Mouse (Mus musculus) frontal cortex, postnatal 36 days (tissue): Measurements from ENCODE around the gene Fbln1.

Experiments used
- DNase-seq, 2 experiments: peaks; one replicate each; pipeline ENCODE4 v3.0.0; 2022; ENCODE audit warnings: low spot score in 2 of 2

Fbln1 gene

DNA sequence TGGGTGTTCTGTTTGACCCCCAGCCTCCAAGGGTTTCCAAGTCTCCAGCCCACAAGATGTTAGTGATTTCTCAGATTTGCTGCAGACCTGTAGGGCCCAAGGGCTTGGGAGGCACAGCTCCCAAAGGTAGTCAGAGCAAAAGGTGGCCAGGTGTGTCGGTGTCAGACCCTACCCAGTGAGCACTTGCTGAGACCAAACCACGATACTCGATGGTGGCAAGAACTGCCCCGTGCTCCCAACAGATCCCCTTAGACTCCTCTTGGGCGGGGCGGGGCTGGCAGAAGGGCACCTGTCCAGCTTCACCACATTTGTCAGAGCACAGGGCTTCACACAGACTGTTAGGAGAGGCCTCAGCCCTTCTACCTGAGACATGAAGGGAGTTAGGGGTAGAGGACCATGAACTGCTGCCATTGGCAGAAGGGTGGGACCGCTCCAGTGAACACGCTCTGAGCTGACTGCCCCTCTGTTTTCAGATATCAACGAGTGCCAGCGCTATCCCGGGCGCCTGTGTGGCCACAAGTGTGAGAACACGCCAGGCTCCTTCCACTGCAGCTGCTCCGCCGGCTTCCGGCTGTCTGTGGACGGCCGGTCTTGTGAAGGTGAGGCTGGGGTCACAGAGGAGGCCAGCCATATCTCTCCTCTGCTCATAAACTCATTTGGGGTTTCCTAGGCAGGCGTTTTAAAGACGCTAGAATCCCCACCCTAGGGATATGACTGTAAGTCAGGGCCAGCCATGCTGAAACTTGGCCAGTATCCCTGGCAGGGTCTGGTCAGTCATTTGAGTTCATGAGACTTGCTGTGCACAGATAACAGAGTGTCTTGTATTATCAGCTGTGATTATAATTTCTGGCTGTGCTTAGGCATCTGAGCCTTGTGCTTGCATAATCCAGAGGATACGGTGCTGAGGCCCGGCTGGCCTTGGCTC lies 33.3 kb downstream of the Fbln1 start:
- no peak for DNase-seq

DNA sequence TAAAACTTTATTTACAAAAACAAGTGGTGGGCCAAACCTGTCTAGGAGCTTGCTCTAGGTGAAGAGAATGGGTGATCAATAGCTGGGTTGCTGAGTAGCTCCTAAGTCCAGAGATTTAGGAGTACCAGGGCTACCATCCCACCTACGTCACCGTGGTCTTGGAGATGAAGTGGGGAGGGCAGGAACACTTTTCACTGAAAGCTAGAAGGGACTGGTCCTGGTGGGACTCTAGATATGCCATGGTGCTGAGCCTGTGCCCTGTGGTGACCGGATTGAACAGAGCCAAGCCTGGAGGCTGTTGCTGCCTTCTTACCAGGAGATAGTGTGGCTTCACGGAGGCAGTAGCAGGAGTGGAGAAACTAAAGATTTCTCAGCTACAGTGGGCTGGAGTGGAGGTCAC lies 34.3 kb downstream of the Fbln1 start:
- no peak for DNase-seq

DNA sequence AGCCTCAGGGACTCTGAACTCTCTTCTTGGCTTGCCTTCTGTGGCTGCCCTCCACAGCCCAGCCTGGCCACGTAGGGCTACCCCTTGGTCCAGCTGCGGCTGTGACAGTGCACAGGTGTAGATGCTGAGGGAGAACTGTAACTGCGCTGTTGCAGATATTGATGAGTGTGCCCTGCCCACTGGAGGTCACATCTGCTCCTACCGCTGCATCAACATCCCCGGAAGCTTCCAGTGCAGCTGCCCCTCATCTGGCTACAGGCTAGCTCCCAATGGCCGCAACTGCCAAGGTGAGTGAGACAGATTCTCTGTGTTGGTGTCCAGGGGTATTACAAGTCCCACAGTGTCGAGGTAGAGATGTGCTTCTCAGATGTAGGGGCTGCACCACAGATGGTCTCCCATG lies 36.1 kb downstream of the Fbln1 start:
- no peak for DNase-seq

DNA sequence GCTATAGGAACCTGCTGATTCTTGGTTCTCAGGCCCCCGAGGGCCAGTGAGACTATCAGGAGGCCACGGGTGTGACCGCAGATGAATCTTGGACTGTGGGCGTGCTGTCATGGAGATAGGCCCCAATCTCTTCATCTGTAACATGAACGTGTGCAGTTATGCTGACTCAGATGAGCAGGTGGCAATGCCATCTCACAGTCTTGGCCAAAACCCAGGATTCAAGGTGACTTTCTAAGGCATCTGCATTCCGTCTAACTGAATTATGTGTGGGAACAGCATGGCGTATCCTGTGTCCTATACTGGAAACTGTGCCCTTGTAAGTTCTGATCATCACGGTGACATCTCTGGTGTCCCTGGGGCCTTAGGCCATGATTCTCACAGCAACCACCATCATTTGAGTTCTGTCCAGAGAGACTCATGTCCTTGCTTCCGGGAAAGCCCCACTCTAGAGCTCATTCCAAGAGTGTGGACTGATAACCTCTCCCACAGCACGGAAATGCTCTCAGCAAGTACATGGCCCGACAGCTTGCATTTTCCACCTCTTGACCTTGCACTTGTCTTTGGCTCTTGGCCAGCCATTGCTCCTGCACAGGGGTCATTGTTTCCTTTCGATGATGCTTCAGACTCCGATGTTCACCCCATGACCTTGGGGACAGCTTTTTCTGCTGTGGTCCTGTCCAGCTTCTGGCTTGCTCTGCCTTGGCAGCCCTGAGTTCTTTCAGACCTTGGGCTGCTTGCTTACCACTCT lies 38.8 kb downstream of the Fbln1 start:
- DNase-seq, result no peak

DNA sequence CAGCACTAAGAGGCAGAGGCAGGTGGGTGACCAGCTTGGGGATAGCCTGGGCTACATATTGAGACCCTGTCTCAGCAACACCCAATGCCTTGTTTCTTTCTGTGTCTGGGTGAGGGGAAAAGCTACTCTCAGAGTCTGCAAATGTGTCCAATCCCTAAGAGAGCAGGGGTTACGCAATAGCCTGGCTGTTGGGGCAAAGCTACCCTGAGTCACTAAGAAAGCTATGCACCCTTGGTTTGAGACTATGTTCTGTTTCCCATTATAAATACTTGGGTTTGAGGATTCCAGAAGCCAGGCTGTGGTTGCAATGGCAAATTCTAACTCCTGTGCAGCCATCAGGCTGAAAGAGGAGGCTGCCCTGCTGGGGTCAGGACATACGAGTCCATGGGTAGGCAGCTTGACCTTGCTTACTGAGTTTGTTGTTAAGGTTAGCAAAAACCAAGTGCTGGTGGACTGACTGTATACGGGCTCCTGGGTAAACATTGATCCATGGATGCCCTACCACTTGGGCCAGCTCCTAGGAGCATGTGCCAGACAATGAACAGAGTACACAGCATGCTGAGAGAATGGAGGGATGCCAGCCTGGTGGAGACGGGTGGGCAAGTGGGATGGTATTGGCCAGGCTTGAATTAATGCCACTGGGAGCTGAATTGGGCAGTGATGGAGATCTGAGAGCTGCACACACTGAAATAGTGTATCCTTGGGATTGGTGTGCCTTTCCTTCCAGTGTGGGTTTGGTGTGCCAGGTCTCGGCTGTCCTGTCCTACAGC lies 39.7 kb downstream of the Fbln1 start:
- DNase-seq, result no peak

DNA sequence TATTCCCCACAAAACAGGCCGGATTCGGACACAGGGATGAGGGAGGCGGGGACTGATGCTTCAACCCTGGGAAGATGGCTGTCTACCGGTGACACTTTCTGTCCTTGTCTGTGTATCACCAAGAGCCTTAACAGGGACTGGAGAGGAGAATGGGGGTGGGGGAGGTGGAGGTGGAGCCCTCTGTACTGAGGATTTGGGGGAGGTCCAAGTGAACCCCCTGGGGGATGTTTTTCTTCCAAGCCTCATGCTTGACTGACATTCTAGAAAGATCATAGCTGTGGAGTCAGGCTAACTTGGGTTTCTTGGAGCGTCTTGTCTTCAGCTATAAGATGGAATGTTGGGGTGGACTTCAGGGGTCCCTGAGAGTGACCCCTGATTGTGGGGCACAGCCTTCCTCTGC lies 40.3 kb downstream of the Fbln1 start:
- DNase-seq, result no peak

DNA sequence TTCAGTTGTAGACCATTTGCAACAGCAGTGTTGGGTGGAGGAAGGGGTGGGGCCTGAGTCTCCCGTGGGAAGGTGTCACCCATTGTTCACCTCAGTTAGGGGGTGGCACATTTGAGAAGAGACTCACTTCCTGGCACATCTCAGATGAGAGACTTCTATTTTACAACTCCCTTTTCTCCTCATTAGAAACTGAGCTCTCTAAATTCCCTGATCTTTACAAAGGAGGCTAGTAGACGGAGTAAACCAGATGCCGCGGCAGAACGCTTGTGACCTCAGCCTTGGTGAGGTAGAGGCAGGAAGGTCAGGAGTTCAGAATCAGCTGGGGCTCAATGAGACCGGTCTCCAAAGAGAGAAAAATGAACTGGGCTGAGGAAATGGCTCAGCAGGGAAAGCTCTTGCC lies 41.2 kb downstream of the Fbln1 start:
- no peak for DNase-seq

DNA sequence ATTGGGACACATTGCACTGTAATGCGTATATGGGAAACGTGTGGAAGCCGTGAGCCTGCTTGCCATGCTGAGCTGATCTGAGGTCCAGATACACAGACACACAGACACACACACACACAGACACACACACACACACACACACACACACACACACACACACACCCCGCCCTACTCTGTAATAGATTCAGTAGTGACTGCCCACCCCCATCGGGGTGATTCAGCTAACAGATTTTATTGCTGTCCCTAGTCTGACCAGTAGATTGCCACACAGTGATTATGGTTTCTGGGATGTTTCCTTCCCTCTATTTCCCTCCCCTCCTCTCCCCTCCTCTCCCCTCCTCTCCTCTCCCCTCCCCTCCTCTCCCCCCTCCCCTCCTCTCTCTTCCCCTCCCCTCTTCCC lies 42.6 kb downstream of the Fbln1 start:
- no peak for DNase-seq

DNA sequence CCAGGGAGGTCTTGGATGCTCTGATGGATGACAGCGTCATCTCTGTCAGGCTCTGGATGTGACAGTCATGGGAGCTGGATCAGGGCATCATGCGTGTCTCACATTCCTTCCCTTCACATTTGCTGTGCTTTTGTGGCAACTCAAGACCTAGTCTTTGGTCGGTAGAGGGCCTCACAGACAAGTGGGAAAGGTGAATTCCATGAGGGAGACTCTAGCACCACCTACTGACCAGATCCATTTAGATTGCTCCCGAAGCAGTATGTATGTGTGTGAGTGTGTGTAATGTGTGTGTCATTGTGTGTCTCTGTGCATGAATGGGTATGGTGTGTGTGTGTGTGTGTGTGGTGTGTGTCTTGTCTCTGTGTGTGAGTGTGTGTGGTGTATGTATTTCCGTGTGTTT lies 43.5 kb downstream of the Fbln1 start:
- peak; percentile 49 to 84 for DNase-seq

DNA sequence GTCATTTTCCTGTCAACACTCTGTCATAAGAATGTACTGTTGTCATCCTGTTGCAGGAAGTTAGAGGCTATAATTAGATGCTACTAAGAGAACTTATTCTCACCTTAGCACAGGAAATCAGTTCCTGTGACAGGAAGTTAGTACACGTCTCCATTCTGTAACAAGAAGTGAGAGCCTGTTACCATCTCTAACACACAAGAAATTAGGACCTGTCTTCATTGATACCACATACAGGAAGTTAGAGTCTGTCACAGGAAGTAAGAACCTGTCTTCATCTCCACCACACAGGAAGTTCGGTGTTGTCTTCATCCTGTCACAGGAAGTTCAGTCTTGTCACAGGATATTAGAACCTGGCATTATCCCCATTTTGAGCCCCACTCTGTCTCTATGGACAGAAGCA lies 44.7 kb downstream of the Fbln1 start:
- DNase-seq, result no peak

DNA sequence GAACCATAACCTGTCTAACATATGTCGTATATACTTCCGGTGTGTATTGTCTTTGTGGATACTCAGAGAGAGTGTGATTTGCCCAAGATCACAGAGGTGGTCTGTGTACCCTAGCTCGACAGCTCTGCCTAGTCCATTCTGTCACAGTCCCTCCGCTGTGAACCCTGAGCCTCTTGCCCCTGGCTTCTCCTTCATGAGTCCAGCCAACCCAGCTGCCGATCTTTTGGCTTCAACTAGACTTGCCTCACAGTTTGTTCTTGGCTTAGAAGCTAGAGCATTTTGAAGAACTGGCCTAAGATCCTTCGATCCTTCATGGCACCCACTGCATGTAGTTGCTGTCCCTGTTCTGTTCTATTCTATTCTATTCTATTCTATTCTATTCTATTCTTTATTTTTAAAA lies 46.7 kb downstream of the Fbln1 start:
- DNase-seq, result no peak

DNA sequence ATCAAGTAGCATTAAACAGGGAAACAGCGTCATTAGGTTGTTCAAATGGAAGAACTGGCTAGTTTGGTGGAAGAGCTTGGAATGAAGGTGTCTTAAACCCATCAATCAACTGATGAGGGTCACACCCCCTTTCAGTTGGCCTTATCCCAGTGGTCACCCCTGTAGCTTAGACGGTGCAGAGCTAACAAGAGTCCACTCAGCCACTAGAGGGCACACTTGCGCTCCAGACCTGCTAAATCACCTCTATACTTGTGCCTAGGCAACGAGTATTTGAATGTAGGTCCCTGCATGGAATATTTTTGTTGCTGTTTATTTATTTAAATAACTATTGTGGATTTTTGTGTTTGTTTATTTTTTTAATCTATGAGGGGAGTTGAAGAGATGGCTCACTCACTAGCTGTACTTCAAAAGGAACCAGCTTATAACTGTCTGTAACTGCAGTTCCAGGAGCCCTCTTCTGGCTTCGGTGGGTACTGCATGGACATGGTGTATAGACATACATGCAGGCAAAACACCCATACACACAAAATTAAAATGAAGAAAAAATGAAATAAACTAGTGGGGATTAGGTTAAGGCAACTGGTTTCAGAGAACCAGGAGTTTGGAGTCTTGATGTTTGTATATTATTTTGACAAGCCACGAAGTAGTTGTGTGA lies 52.2 kb downstream of the Fbln1 start:
- DNase-seq, result peak in 1 of 2 experiments; percentile 32

DNA sequence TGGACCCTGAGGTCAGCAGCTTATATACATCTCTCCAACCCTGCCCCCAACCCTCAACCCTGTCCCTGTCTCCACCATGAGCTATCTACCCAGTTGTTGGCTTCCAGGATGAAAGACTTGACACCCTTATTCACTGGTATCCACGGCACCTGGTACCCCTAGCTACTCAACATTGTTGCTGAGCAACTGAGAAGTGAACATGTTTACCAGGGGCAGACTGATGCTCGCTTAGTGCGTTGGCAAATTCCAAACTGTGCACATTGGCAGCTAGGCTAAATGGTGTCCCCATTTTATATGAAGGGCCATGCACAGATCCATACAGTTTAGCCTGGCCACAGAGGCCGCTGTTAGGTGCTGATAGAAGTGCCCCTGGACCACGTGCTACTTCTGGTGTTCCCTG lies 57.1 kb downstream of the Fbln1 start:
- no peak for DNase-seq

DNA sequence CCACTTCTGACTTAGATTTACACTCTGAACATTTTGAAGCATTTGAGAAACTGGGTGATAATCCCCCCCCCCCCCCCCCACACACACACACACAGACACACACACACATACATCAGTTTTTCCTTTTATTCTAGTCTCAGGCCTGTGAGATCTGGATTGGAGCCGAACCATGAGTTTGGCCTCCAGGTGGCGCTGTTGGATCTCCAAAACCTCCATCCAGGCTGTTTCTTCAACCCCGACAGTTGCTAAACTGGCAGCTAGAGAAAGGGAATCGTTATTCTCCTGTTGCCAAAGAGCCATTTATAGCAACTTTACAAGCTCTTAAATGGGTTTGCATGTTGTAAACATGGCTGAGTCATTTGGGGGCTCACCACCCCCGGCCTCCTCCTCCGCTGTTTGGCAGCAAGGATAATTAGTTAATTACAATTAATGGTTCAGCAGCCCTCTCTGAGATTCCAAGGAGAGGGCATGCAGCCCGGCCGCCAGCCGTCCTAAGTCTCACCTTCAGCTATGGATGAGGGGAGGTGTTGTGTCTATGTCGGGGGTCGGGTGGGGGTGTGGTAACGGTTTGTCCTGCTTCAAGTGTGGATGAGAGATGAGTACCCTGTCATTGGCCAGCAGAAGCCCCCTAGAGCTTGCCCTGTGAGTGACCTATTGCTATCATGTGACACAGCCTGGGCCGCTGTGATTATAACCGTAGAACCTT lies 61.1 kb downstream of the Fbln1 start:
- DNase-seq, result peak; percentile 89 to 93

DNA sequence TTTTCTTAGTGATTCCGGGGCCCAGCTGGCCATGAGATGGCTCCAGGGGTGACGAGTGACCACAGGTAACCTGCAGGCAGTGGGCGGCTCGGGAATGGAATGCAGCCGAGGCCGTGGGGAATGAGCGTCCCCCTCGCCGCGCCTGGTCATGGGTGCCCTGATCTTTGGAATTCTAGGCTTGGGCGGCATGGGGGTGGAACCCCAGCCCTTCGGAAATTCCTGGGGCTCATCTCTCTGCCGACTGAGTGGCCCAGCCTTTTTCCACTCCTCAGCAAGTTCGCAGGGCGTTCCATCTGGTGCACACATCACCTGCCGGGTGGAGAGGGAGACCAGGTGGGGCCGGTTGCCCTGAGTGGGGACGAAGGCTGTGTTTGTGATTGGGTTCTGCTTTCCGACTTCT lies 62.1 kb downstream of the Fbln1 start:
- no peak for DNase-seq

DNA sequence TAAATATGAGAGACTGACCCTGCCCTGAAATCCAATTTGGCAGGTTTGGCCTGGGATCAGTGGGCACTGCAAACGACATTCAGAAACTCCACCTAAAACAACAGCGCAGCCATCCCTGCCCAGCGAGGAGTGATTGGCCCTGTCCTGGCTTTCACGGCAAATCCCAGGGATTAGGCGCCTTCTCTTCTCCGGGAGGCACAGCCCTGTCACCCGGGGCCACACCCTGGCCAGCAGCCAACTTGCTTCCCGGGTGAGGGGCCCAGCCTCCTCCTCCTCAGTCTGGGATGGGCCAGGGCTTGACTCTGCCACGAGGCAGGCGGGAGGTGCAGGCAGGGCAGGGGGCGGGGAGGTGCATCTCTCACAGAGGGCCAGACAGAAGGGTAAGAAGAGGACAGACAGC lies 67.2 kb downstream of the Fbln1 start:
- no peak for DNase-seq

DNA sequence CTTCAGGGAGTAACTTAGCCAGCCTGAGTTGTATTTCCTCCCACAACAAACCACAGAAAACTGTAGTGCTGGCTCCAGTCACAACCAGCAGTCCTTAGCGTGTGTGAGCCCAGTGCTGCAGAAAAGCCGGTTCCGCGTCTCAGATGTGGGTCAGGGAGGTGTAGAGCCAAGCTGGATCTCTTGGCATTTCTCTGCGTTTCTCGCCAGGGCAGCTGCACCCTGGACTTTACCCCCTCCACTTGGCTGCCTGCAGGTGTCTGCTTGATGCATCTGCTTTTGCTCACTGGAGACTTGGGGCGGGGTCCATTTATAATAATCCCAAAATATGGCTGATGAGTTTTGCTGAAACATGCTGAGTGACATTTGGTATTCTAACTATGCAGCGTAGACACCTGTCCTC lies 71.5 kb downstream of the Fbln1 start:
- no peak for DNase-seq

DNA sequence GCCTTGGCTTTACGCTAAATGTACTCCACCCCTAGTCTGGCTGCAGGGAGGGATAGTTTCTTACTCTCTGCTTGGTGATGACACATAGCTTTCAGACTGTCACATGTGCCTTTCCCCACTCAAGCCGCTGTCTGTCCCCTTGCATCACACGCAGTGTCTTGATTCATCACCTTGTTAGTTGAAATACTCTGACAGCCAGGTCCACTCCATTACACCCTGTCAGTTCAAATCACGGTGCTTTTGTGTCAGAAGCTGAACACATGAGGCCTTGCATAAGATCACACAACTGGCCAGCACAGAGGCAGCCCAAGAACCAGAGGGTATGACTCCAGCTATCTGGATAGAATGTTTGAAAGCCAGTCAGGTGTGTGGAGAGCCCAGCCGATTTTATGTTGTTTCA lies 73.2 kb downstream of the Fbln1 start:
- no peak for DNase-seq

DNA sequence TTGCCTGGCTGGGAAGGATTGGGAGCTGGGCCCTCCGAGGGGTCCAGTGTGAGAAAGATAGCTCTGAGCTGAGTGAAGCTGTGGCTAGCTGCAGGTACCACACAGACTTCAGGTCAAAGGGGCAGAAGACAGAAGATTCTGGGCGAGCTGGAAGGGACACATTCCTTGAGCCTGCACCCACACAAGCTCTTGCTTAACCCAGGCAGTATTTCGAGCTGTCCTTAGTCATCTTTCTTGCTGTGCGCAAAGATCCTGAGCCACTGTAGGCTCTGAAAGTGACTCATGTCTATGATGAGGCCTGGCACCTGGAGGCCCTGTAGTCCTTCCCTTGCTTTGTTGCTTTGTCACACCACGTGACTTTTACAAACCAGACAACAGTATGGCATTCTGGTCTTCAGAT lies 76.3 kb downstream of the Fbln1 start:
- no peak for DNase-seq

DNA sequence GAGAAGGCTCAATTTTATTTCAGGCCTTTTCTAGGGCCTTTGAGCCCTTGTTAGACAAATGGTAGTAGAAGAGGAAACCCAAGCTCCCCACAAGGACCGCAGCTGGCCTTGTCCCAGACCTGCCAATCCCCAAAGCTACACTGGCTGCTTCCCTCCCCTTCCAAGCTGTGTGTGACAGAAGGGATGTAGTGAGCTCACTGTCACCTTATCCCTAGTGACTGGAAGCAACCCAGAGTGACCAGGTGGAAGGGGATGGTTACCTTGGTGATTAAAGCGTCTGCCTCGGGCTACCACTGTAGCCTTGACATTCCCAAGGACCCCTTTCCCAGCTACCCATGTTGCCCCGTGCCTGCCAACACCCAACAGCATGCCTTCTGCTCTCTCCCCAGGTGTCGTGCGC lies 78.9 kb downstream of the Fbln1 start:
- DNase-seq, result no peak

DNA sequence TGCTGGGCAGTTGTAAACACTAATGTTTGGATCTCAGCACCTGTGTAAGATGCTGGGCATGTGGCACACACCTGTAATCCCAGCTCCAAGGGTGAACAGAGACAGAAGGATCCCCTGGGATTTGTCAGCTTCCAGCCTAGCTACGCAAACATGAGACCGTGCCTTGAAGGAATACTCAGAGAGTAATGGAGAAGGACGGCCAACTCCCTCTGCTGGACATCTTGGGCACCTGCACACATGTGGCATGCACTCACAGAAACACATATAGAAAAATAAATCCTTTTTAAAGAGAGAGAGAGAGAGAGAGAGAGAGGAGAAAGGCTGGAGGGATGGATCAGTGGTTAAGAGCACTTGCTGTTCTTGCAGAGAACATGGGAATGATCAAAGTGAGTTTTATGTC lies 88.9 kb downstream of the Fbln1 start:
- DNase-seq, result no peak
